Mouse (Mus musculus) neural tube, embryonic 11.5 days (tissue): ENCODE measurements at regions not wholly inside any gene's neighbourhood (a gene's known extent, or its start where the extent isn't known, plus 50 kb on each side); places are given as distances from the start of the nearest gene placed in this dataset.
A peak's percentile ranks its signal among the peaks of the same experiment; 100 is the strongest.

Source experiments
- ATAC-seq: fragments of 200-750 bp; cut with Nextera tagmentation; 2 replicates; pipeline ENCODE4 v1.8.0; 2017; ENCODE audit warnings: moderate number of reproducible peaks, mild to moderate bottlenecking, moderate TSS enrichment, moderate library complexity; ENCODE audit not compliant: insufficient read depth, low FRiP score, low TSS enrichment
- DNase-seq: peaks from one replicate; pipeline ENCODE4 v3.0.0-alpha.2; 2015; ENCODE audit warnings: low spot score
- H3K27ac ChIP-seq: fragments of 300-500 bp; sonication (generic); 2 replicates; pipeline ENCODE4 v1.5.1; 2014; ENCODE audit warnings: low read depth, mild to moderate bottlenecking, low read length
- H3K27me3 ChIP-seq: fragments of 300-500 bp; sonication (generic); 2 replicates; pipeline ENCODE4 v1.6.1; 2014; ENCODE audit warnings: mild to moderate bottlenecking, low read length, mixed read lengths; ENCODE audit not compliant: control insufficient read depth, insufficient read depth
- H3K36me3 ChIP-seq: fragments of 300-500 bp; sonication (generic); 2 replicates; pipeline ENCODE4 v1.6.1; 2014; ENCODE audit warnings: mild to moderate bottlenecking, low read length, moderate library complexity, mixed read lengths; ENCODE audit not compliant: control insufficient read depth, insufficient read depth
- H3K4me1 ChIP-seq: fragments of 300-500 bp; sonication (generic); 2 replicates; pipeline ENCODE4 v1.6.1; 2014; ENCODE audit warnings: low read length, mixed read lengths; ENCODE audit not compliant: control insufficient read depth, insufficient read depth
- H3K4me2 ChIP-seq: fragments of 300-500 bp; sonication (generic); 2 replicates; pipeline ENCODE4 v1.6.1; 2014; ENCODE audit warnings: low read depth, mild to moderate bottlenecking, moderate library complexity
- H3K4me3 ChIP-seq: fragments of 300-500 bp; sonication (generic); 2 replicates; pipeline ENCODE4 v1.5.1; 2014; ENCODE audit warnings: low read depth, low read length
- H3K9ac ChIP-seq: fragments of 300-500 bp; sonication (generic); 2 replicates; pipeline ENCODE4 v1.6.1; 2014; ENCODE audit warnings: mild to moderate bottlenecking, low read length
- H3K9me3 ChIP-seq: fragments of 300-500 bp; sonication (generic); 2 replicates; pipeline ENCODE4 v1.6.1; 2016; ENCODE audit warnings: low read length; ENCODE audit not compliant: control insufficient read depth
- WGBS: fragments of 180-500 bp; shearing (Covaris S2); extraction: QIAGEN DNeasy Blood & Tissue Kit; methylation state at CpG from one replicate; pipeline ENCODE4 v1.1.7; 2014; 5-methylcytosine and 5-hydroxymethylcytosine counted together

DNA sequence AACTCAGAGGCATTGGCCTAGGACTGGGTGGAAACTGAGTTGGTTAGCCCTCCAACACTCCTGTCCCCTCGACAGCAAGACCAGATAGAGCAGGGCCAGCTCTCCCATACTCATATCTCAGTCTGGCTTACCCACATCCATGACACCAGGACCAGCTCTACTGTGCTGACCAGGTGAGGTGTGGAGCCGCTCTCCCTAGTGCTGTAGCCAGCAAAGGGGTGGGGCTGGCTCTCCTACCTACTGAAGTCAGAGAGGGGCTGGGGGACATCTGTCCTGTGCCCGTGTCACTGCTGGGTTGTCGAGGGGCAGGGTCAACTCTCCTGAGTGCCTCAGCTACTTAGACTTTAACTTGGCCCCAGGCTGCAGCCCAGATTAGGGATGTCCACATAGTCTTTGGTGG is 145.8 kb upstream of the Plppr1 start:
- ATAC-seq = no peak
- 82% methylated on average over 4 of the region's 4 CpGs for WGBS

GRCm38 (mm10) chr4:48924576-48925459 is 134.3 kb upstream of the Plppr1 start:
- DNase-seq (peak; percentile 49), ATAC-seq (peak; percentile 88)
- H3K4me2 ChIP-seq = no peak overlapping the region
- H3K36me3 ChIP-seq = no peaks in the 10 kb centered on the region
- H3K9ac ChIP-seq = no peak overlapping the region
- H3K4me3 ChIP-seq = no peak overlapping the region
- no peaks in the 10 kb centered on the region for H3K27me3 ChIP-seq
- H3K9me3 ChIP-seq = no peaks in the 10 kb centered on the region
- H3K4me1 ChIP-seq = no peaks in the 10 kb centered on the region; the same call in 1 of the 2 replicates
- WGBS = 65% methylated on average over 4 of the region's 4 CpGs
- no peak overlapping the region for H3K27ac ChIP-seq

More for the DNA sequence above, 145.8 kb upstream of the Plppr1 start:
- no peak overlapping the region for H3K9ac ChIP-seq
- H3K4me3 ChIP-seq = no peak overlapping the region
- DNase-seq = no peak
- H3K36me3 ChIP-seq = no peaks in the 10 kb centered on the region
- H3K4me1 ChIP-seq = no peaks in the 10 kb centered on the region
- no peaks in the 10 kb centered on the region for H3K27me3 ChIP-seq
- H3K4me2 ChIP-seq = no peak overlapping the region
- H3K27ac ChIP-seq = no peak overlapping the region
- no peaks in the 10 kb centered on the region for H3K9me3 ChIP-seq

DNA sequence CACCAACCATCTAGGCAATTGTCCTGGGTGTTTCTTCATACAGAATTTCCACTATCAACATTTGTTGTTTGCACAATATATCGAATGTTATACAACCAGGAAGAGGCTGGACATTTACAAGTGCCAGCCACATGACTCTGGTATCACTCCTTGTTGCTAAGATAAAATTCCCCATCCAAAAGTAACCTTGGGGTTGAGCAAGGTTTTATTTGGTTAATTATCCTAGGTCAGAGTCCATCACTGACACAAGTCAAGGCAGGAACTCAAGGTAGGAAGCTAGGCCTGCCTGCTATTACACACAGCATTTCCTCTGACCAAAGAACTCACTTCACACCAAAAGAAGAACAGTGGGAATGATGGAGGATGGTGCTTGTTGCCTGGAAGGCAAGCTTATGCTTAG is 120.7 kb upstream of the Plppr1 start:
- WGBS = 85% methylated on average over 1 of the region's 1 CpGs
- DNase-seq (no peak), ATAC-seq (no peak)
- no peaks in the 10 kb centered on the region for H3K9me3 ChIP-seq
- H3K9ac ChIP-seq = no peak overlapping the region
- H3K4me2 ChIP-seq = no peak overlapping the region
- H3K36me3 ChIP-seq = no peaks in the 10 kb centered on the region
- no peaks in the 10 kb centered on the region for H3K27me3 ChIP-seq
- H3K4me3 ChIP-seq = no peak overlapping the region
- no peaks in the 10 kb centered on the region for H3K4me1 ChIP-seq
- no peak overlapping the region for H3K27ac ChIP-seq

DNA sequence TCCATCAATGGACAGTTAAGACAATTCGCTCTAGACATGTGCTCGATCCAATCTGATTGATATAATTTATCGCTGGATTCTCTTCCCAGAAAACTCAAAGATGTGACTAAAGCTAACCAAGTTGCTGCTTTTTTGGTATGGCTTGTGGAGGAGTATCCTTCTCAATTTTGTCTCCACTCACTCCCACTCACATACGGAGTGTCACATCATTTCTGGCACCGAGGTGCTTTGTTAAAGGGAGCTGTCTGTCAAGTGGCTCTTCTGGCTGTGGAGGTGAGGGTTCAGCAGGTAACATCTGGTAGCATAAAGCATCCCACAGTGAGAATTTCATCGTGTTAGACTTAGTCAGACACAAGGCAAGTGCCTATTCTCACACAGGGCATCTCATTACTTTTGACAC is 120.2 kb upstream of the Plppr1 start:
- Histone ChIP-seq H3K27ac (no peak overlapping the region), H3K4me3 (no peak overlapping the region), H3K9ac (no peak overlapping the region), H3K4me1 (no peaks in the 10 kb centered on the region), H3K36me3 (no peaks in the 10 kb centered on the region), H3K4me2 (no peak overlapping the region), H3K9me3 (no peaks in the 10 kb centered on the region), H3K27me3 (no peaks in the 10 kb centered on the region)
- 85% methylated on average over 6 of the region's 6 CpGs for WGBS
- no peak for ATAC-seq
- DNase-seq = no peak

- DNase-seq = no peak
- Histone ChIP-seq H3K36me3 (no peaks in the 10 kb centered on the region), H3K9me3 (no peaks in the 10 kb centered on the region), H3K4me3 (no peak overlapping the region), H3K27me3 (no peaks in the 10 kb centered on the region), H3K4me1 (no peaks in the 10 kb centered on the region), H3K27ac (no peak overlapping the region), H3K4me2 (no peak overlapping the region), H3K9ac (no peak overlapping the region)
- no peak for ATAC-seq
- 87% methylated on average over 2 of the region's 2 CpGs for WGBS
These were observed 113.7 kb upstream of the Plppr1 start for GRCm38 (mm10) chr4:48945266-48945818.

- Histone ChIP-seq H3K27me3 (no peaks in the 10 kb centered on the region), H3K27ac (no peak overlapping the region), H3K9ac (no peak overlapping the region), H3K4me1 (no peaks in the 10 kb centered on the region), H3K4me3 (no peak overlapping the region), H3K4me2 (no peak overlapping the region), H3K9me3 (no peaks in the 10 kb centered on the region), H3K36me3 (no peaks in the 10 kb centered on the region)
- 67% methylated on average over 1 of the region's 1 CpGs for WGBS
- DNase-seq = no peak
- no peak for ATAC-seq
These were observed 106.1 kb upstream of the Plppr1 start for GRCm38 (mm10) chr4:48952965-48953364.

DNA sequence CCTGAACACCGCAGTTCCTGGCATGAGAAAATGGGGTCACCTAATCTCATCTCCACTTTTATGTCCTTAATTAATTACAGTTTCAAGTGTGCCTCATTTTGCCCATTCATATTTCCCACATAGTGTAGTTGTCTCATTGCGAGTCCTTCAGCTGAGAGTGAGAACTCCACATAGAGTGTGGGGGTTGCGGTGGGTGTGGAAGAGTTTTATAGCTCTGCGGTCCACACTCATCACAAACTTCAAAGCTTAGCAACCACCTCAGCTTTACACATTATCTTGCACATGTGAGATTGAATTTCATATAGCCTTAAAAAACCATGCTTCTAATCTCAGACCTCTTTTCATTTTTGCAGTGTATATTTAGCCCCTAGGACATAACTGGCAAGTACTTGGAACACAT is 83.3 kb upstream of the Plppr1 start:
- Histone ChIP-seq H3K27me3 (no peaks in the 10 kb centered on the region), H3K4me3 (no peak overlapping the region), H3K36me3 (no peaks in the 10 kb centered on the region), H3K27ac (no peak overlapping the region), H3K9me3 (no peaks in the 10 kb centered on the region), H3K4me2 (no peak overlapping the region), H3K4me1 (no peaks in the 10 kb centered on the region), H3K9ac (no peak overlapping the region)
- no peak for DNase-seq
- no peak for ATAC-seq
- WGBS = 92% methylated on average over 4 of the region's 4 CpGs

GRCm38 (mm10) chr4:48992021-48992420 is 67.1 kb upstream of the Plppr1 start:
- DNase-seq (no peak), ATAC-seq (no peak)
- no peak overlapping the region for H3K4me2 ChIP-seq
- no peak overlapping the region for H3K9ac ChIP-seq
- 82% methylated on average over 3 of the region's 3 CpGs for WGBS
- no peaks in the 10 kb centered on the region for H3K27me3 ChIP-seq
- no peak overlapping the region for H3K27ac ChIP-seq
- no peaks in the 10 kb centered on the region for H3K36me3 ChIP-seq
- H3K4me1 ChIP-seq = no peaks in the 10 kb centered on the region
- H3K9me3 ChIP-seq = no peaks in the 10 kb centered on the region
- H3K4me3 ChIP-seq = no peak overlapping the region
